Mouse (Mus musculus) kidney, embryonic 14.5 days (tissue): ENCODE results near the gene Cep95. TPM values are rescaled to one million over a fixed set of nuclear protein-coding genes. Genes with fewer than 3 reads are reported as not detected.
"Not testable (repeated sequence)": the region's sequence is repeated elsewhere in the genome, so short reads cannot be mapped to it uniquely, and the experiment has no call there.

Experiments
- ATAC-seq: fragments of 200-750 bp; cut with Nextera tagmentation; 2 replicates; pipeline ENCODE4 v1.8.0; 2017; ENCODE audit warnings: moderate number of reproducible peaks, mild to moderate bottlenecking, moderate TSS enrichment, moderate library complexity; ENCODE audit not compliant: low FRiP score, low TSS enrichment
- H3K27ac ChIP-seq: fragments of 300-500 bp; sonication (generic); 2 replicates; pipeline ENCODE4 v1.5.1; 2014; ENCODE audit warnings: low read depth, mild to moderate bottlenecking, low read length, moderate library complexity, mixed read lengths
- H3K27me3 ChIP-seq: fragments of 300-500 bp; sonication (generic); 2 replicates; pipeline ENCODE4 v1.6.1; 2014; ENCODE audit warnings: mild to moderate bottlenecking, low read length; ENCODE audit not compliant: control insufficient read depth, insufficient read depth
- H3K36me3 ChIP-seq: fragments of 300-500 bp; sonication (generic); 2 replicates; pipeline ENCODE4 v1.6.1; 2014; ENCODE audit warnings: low read length, mixed read lengths; ENCODE audit not compliant: control insufficient read depth, insufficient read depth
- H3K4me1 ChIP-seq: fragments of 300-500 bp; sonication (generic); 2 replicates; pipeline ENCODE4 v1.6.1; 2014; ENCODE audit warnings: low read length, mixed read lengths; ENCODE audit not compliant: control insufficient read depth, insufficient read depth
- H3K4me2 ChIP-seq: fragments of 300-500 bp; sonication (generic); replicated peaks from 2 replicates; pipeline ENCODE4 v1.6.1; 2014; ENCODE audit warnings: low read depth, mild to moderate bottlenecking, low read length
- H3K4me3 ChIP-seq: fragments of 300-500 bp; sonication (generic); 2 replicates; pipeline ENCODE4 v1.5.1; 2014; ENCODE audit warnings: mild to moderate bottlenecking, low read length
- H3K9ac ChIP-seq: fragments of 300-500 bp; sonication (generic); 2 replicates; pipeline ENCODE4 v1.6.1; 2014; ENCODE audit warnings: low read depth, mild to moderate bottlenecking, low read length, moderate library complexity
- H3K9me3 ChIP-seq: fragments of 300-500 bp; sonication (generic); 2 replicates; pipeline ENCODE4 v1.6.1; 2016; ENCODE audit warnings: low read length; ENCODE audit not compliant: control insufficient read depth
- WGBS: fragments of 180-500 bp; shearing (Covaris S2); extraction: QIAGEN DNeasy Blood & Tissue Kit; methylation state at CpG from one replicate; pipeline ENCODE4 v1.1.7; 2014; 5-methylcytosine and 5-hydroxymethylcytosine counted together
- polyA plus RNA-seq: library from polyadenylated mRNA; unstranded; fragments of >200 nt; fragmentation: Nextera tagmentation; extraction: Ambion mirVana; gene quantifications from 2 replicates; pipeline ENCODE4 v1.2.1, GENCODE M21; 2014

The Cep95 gene
- polyA plus RNA-seq, result 18.8 and 21.3 TPM in 2 replicates

DNA sequence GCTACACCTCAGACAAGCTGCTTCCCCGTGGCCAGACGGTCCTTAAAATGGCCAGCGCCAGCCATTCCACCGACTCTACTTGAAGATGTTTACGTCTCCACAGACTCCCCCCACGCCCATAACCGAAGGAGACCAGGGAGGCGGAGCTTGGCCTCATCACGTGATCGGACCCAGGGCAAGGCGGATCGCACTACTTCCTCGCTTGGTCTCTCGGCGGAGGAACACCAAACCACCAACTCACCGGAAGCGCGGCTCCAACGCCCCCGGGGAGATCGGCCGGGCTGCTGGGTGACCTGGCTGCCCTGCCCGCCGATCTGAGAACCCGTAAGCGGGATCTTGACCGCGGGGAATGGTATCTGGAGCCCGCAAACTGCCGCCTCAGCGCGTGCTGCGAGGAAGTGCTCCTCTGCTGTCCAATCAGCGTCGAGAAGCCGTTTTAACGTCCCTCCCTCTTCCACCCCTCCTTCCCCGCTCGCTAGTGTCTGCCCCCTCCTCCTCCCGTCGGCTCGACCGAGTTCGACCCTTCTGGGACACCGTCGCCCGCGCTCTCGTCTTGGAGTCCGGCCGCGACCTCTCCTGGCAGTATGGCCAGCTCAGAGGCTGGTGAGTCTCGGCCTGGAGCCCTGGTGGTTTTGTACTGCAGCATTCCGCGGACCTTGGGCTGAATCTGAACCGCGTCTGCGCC lies at the start of gene Cep95, which contains the start of gene Ddx5:
Gene Cep95 (plus strand): TSS at position 478 of the 685 bp plus-strand sequence.
Gene Ddx5 (minus strand): TSS at position 411 of the 685 bp plus-strand sequence.
- peak; percentile 91 for ATAC-seq
- Histone ChIP-seq H3K27me3 (no peaks in the 10 kb centered on the region), H3K27ac (peak within 1 kb of the TSS; percentile 90), H3K9ac (peak within 1 kb of the TSS; percentile 100), H3K4me2 (peak within 1 kb of the TSS; percentile 67), H3K4me1 (peaks cover 19% of the 10 kb centered on the region; the same call in 1 of the 2 replicates), H3K36me3 (peaks cover 52% of the 10 kb centered on the region), H3K4me3 (peak within 1 kb of the TSS; percentile 78), H3K9me3 (no peaks in the 10 kb centered on the region)
- under 1% methylated on average over 58 of the region's 58 CpGs for WGBS

DNA sequence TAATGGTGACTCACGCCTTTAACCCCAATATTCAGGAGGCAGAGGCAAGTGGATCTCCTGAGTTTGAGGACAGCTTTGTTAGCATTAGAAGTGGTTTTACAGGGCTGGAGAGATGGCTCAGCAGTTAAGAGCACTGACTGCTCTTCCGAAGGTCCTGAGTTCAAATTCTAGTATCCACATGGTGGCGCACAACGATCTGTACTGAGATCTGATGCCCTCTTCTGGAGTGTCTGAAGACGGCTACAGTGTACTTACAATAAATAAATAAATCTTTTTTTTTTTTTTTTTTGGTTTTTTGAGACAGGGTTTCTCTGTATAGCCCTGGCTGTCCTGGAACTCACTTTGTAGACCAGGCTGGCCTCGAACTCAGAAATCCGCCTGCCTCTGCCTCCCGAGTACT lies 48.3 kb upstream of the Cep95 start:
- not testable (repeated sequence) for H3K9me3 ChIP-seq, H3K27ac ChIP-seq, H3K27me3 ChIP-seq, H3K36me3 ChIP-seq, ATAC-seq, H3K4me3 ChIP-seq, H3K4me2 ChIP-seq, H3K9ac ChIP-seq, H3K4me1 ChIP-seq
- 90% methylated on average over 5 of the region's 8 CpGs for WGBS

DNA sequence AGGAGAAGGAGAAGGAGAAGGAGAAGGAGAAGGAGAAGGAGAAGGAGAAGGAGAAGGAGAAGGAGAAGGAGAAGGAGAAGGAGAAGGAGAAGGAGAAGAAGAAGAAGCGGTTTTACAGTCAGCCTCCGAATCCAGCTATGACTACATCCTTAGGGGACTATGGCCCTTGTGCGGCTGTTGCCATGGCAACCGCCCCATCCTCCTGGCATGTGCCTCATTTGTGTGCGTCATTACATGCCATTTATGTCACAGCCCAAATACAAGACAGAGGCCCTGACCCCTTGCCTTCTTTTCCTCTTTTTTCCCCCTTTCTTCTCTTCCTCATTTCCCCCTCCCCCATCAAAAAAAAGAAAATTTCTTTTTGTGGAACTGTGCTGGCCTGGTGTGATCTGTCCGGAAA lies 47.8 kb upstream of the Cep95 start:
- Histone ChIP-seq H3K9ac (no peak overlapping the region), H3K4me3 (no peak overlapping the region), H3K4me2 (no peak overlapping the region), H3K36me3 (no peaks in the 10 kb centered on the region), H3K27me3 (no peaks in the 10 kb centered on the region), H3K27ac (no peak overlapping the region), H3K4me1 (no peaks in the 10 kb centered on the region), H3K9me3 (no peaks in the 10 kb centered on the region)
- no peak for ATAC-seq
- WGBS, result 79% methylated on average over 6 of the region's 6 CpGs

DNA sequence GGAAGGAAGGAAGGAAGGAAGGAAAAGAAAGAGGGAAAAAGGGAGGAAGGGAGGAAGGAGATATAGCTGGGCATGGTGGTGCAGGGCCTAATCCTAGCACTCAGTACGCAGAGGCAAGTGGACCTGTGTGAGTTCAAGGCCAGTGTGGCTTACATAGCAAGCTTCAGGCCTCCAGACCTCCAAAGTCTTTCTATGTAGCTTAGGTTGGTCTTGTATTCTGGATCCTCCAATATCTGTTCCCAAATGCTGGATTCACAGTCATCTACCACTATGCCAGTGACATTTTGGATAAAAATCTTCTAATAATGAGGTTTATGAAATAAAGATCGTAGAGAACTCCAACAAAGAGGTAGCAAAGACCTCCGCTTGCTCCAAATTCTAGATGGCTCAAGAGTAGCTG lies 47.2 kb upstream of the Cep95 start:
- WGBS, result 96% methylated on average over 3 of the region's 3 CpGs
- no peaks in the 10 kb centered on the region for H3K4me1 ChIP-seq

DNA sequence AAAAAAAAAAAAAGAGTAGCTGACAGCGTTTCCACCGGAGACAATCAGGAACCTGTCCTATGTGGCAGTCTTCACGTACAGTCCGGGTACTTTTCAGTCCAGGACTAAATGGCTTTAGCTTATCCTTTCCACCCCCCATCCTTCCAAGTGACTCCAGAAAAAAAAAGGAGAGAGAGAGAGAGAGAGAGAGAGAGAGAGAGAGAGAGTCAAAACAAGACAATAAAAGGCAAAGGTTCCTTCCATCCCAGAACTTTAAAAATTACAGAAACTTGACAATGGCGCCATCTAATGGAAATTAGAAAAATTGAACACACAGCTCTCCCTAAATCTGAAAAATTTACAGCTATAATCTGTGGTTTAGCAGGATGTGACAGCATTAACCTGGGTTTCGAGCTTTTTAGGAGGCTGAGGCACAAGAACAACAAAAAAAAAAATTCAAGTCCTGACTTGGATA lies 46.6 kb upstream of the Cep95 start:
- no peak overlapping the region for H3K9ac ChIP-seq
- H3K4me2 ChIP-seq, result no peak overlapping the region
- H3K36me3 ChIP-seq, result no peaks in the 10 kb centered on the region
- no peaks in the 10 kb centered on the region for H3K27me3 ChIP-seq
- peaks cover 4% of the 10 kb centered on the region; the same call in 1 of the 2 replicates for H3K9me3 ChIP-seq
- H3K27ac ChIP-seq, result no peak overlapping the region
- no peaks in the 10 kb centered on the region for H3K4me1 ChIP-seq
- 59% methylated on average over 6 of the region's 6 CpGs for WGBS
- ATAC-seq, result no peak; the same call in 1 of the 2 replicates
- H3K4me3 ChIP-seq, result no peak overlapping the region

More for the DNA sequence above, 47.2 kb upstream of the Cep95 start:
- no peak overlapping the region for H3K4me2 ChIP-seq
- no peak overlapping the region for H3K27ac ChIP-seq
- H3K36me3 ChIP-seq, result no peaks in the 10 kb centered on the region
- H3K9ac ChIP-seq, result no peak overlapping the region
- no peaks in the 10 kb centered on the region for H3K9me3 ChIP-seq
- no peak for ATAC-seq
- H3K27me3 ChIP-seq, result no peaks in the 10 kb centered on the region
- H3K4me3 ChIP-seq, result no peak overlapping the region

DNA sequence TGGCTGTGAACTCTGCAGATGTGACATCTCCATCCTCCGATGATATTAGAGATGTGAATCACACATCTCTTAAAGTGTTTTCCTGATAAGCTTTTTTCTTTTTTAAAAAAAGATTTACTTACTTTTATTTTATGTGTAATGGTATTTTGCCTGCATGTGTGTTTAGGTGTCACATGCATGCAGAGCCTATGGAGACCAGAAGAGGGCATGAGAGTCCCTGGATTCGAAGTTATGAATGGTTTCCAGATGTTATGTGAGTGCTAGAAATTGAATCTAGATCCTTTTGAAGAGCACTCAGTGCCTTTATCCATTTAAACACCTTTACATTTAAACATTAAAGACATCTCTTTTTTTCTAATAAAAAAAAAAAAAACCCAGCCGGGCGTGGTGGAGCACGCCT lies 44.1 kb upstream of the Cep95 start:
- H3K9me3 ChIP-seq, result peaks cover 4% of the 10 kb centered on the region; the same call in 1 of the 2 replicates
- H3K36me3 ChIP-seq, result no peaks in the 10 kb centered on the region
- no peaks in the 10 kb centered on the region for H3K27me3 ChIP-seq
- no peak overlapping the region for H3K9ac ChIP-seq
- H3K4me3 ChIP-seq, result no peak overlapping the region
- ATAC-seq, result no peak
- no peak overlapping the region for H3K27ac ChIP-seq
- WGBS, result 92% methylated on average over 5 of the region's 5 CpGs
- no peak overlapping the region for H3K4me2 ChIP-seq
- no peaks in the 10 kb centered on the region for H3K4me1 ChIP-seq

DNA sequence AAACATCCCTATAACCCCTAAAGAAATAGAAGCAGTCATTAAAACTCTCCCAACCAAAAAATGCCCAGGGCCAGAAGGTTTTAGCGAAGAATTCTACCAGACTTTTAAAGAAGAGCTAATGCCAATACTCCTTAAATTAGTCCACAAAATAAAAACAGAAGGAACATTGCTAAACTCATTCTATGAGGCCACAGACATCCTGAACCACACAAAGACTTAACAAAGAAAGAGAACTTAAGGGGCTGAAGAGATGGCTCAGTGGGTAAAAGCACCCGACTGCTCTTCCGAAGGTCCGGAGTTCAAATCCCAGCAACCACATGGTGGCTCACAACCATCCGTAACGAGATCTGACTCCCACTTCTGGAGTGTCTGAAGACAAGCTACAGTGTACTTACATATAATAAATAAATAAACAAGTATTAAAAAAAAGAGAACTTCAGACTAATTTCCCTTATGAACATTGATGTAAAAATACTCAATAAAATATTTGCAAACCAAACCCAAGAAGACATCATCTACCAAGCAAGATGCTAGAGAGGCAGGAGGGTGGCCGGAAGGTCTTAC lies 39.4 kb upstream of the Cep95 start:
- H3K9ac ChIP-seq, H3K27me3 ChIP-seq, ATAC-seq, H3K27ac ChIP-seq, H3K4me3 ChIP-seq, H3K4me2 ChIP-seq, H3K36me3 ChIP-seq, H3K9me3 ChIP-seq, H3K4me1 ChIP-seq: not testable (repeated sequence)
- 98% methylated on average over 7 of the region's 7 CpGs for WGBS

DNA sequence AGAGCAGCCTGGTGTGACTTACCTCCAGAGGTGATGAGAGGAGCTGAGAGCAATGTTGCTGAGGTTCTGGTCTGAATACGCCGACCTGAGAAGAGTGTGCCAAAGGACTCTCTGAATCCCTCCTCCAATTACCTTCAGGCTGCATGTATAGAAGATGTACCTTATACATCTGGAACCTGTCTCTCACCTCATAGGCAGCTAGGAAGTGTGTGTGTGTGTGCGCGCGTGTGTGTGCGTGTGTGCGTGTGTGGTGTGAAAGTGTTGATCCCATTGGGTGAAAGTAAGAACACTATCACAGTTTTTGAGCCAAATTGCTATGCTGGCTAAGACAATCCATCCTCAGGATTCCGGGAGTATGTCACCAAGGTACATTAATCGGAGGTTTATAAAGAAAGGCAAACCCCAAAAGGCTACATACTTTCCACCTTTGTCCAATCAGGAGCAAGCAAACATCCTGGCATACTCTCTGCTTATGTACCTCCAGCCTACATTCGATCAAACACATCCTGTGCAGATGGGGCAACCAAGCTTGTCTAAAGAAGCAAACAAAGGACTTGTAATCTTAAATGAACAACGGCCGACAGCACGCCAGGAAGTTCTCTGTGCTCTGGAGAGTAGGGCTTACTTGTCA lies 38.8 kb upstream of the Cep95 start, which contains the start of gene Pecam1:
Gene Pecam1 (minus strand): TSS at position 508 of the 631 bp plus-strand sequence.
- H3K4me2 ChIP-seq, result no peak within 1 kb of the TSS
- H3K9ac ChIP-seq, result no peak within 1 kb of the TSS
- H3K27me3 ChIP-seq, result no peaks in the 10 kb centered on the region
- H3K4me1 ChIP-seq, result no peaks in the 10 kb centered on the region
- H3K27ac ChIP-seq, result no peak within 1 kb of the TSS
- no peak for ATAC-seq
- WGBS, result 80% methylated on average over 13 of the region's 13 CpGs
- peaks cover 4% of the 10 kb centered on the region; the same call in 1 of the 2 replicates for H3K9me3 ChIP-seq
- no peak within 1 kb of the TSS for H3K4me3 ChIP-seq
- no peaks in the 10 kb centered on the region for H3K36me3 ChIP-seq
